Mouse (Mus musculus): ENCODE results near the gene Pknox2. TPM values are rescaled to one million over a fixed set of nuclear protein-coding genes. Genes with fewer than 3 reads are reported as not detected.
A peak's percentile ranks its signal among the peaks of the same experiment; 100 is the strongest.

Gene Pknox2
- polyA plus RNA-seq, 1 experiment: 58.9 TPM

- peak in 1 of 2 experiments; percentile 90 for DNase-seq (ENCODE audit: extremely low spot score in 1 of 2, low spot score in 1 of 2)
These were observed 252.1 kb downstream of the Pknox2 start for GRCm38 (mm10) chr9:36895009-36895693.

- DNase-seq (ENCODE audit: extremely low spot score in 1 of 2, low spot score in 1 of 2): no peak
These were observed 253.0 kb downstream of the Pknox2 start for GRCm38 (mm10) chr9:36894242-36894641.

- DNase-seq (ENCODE audit: extremely low spot score in 1 of 2, low spot score in 1 of 2): no peak
These were observed 253.7 kb downstream of the Pknox2 start for GRCm38 (mm10) chr9:36893413-36893990.

GRCm38 (mm10) chr9:36890552-36890951 lies 256.7 kb downstream of the Pknox2 start:
- DNase-seq (ENCODE audit: extremely low spot score in 1 of 2, low spot score in 1 of 2): peak in 1 of 2 experiments; percentile 84

GRCm38 (mm10) chr9:36885237-36885636 lies 262.0 kb downstream of the Pknox2 start:
- peak in 1 of 2 experiments; percentile 51 for DNase-seq (ENCODE audit: extremely low spot score in 1 of 2, low spot score in 1 of 2)

GRCm38 (mm10) chr9:36883569-36883968 lies 263.6 kb downstream of the Pknox2 start:
- DNase-seq (ENCODE audit: extremely low spot score in 1 of 2, low spot score in 1 of 2): no peak

GRCm38 (mm10) chr9:36882034-36882745 lies 265.0 kb downstream of the Pknox2 start:
- DNase-seq (ENCODE audit: extremely low spot score in 1 of 2, low spot score in 1 of 2): peak; percentile 72 to 73

- DNase-seq (ENCODE audit: extremely low spot score in 1 of 2, low spot score in 1 of 2): peak in 1 of 2 experiments; percentile 51
These were observed 265.6 kb downstream of the Pknox2 start for GRCm38 (mm10) chr9:36881615-36882014.

- no peak for DNase-seq (ENCODE audit: extremely low spot score in 1 of 2, low spot score in 1 of 2)
These were observed 270.4 kb downstream of the Pknox2 start for GRCm38 (mm10) chr9:36876787-36877186.

GRCm38 (mm10) chr9:36876313-36876712 lies 270.9 kb downstream of the Pknox2 start:
- no peak for DNase-seq (ENCODE audit: extremely low spot score in 1 of 2, low spot score in 1 of 2)

- no peak for DNase-seq (ENCODE audit: extremely low spot score in 1 of 2, low spot score in 1 of 2)
These were observed 273.4 kb downstream of the Pknox2 start for GRCm38 (mm10) chr9:36873796-36874195.

GRCm38 (mm10) chr9:36870263-36870662 lies 276.9 kb downstream of the Pknox2 start:
- DNase-seq (ENCODE audit: extremely low spot score in 1 of 2, low spot score in 1 of 2): no peak

GRCm38 (mm10) chr9:36868662-36869061 lies 278.5 kb downstream of the Pknox2 start:
- no peak for DNase-seq (ENCODE audit: extremely low spot score in 1 of 2, low spot score in 1 of 2)

GRCm38 (mm10) chr9:36864862-36865813 lies 282.1 kb downstream of the Pknox2 start:
- peak; percentile 35 to 57 for DNase-seq (ENCODE audit: extremely low spot score in 1 of 2, low spot score in 1 of 2)

GRCm38 (mm10) chr9:36863694-36864093 lies 283.5 kb downstream of the Pknox2 start:
- no peak for DNase-seq (ENCODE audit: extremely low spot score in 1 of 2, low spot score in 1 of 2)

- no peak for DNase-seq (ENCODE audit: extremely low spot score in 1 of 2, low spot score in 1 of 2)
These were observed 284.6 kb downstream of the Pknox2 start for GRCm38 (mm10) chr9:36862576-36862975.

- peak in 1 of 2 experiments; percentile 59 for DNase-seq (ENCODE audit: extremely low spot score in 1 of 2, low spot score in 1 of 2)
These were observed 288.5 kb downstream of the Pknox2 start for GRCm38 (mm10) chr9:36858677-36859076.

- DNase-seq (ENCODE audit: extremely low spot score in 1 of 2, low spot score in 1 of 2): no peak
These were observed 289.6 kb downstream of the Pknox2 start for GRCm38 (mm10) chr9:36857476-36858117.

GRCm38 (mm10) chr9:36856351-36856750 lies 290.9 kb downstream of the Pknox2 start:
- no peak for DNase-seq (ENCODE audit: extremely low spot score in 1 of 2, low spot score in 1 of 2)

- DNase-seq (ENCODE audit: extremely low spot score in 1 of 2, low spot score in 1 of 2): peak in 1 of 2 experiments; percentile 27
These were observed 295.0 kb downstream of the Pknox2 start for GRCm38 (mm10) chr9:36852175-36852574.
